Mouse (Mus musculus): Measurements from ENCODE around the gene Tsc1. TPM values are rescaled to one million over a fixed set of nuclear protein-coding genes. Genes with fewer than 3 reads are reported as not detected.

Tsc1 gene
- polyA plus RNA-seq, 1 experiment from 2014 or later: 14.2 TPM

DNA sequence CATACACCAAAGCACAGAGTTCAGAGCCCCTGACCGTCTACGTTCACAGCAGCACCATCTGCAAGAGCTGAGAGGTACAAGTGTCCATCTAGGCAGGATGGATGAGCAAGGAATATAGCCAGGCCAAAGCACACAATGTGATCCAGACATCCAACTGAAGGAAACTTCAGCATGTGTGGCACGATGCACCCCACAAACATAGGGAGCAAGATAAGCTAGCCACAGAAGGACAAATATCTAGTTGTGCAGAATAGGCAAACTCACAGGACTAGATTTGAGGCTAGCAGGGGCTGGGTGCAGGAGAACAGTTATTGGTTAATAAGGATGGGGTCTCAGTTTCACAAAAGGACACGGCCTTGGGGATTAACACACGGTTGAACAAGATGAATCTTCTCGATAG is 21.7 kb upstream of the Tsc1 start:
- WGBS (ENCODE audit: insufficient replicate concordance): 80% methylated on average over 6 of the region's 6 CpGs
- Histone ChIP-seq H3K4me2 (peak overlapping the region; percentile 49), H3K9me3 (replicated peaks; ENCODE audit: control insufficient read depth, low read length) (no peaks in the 10 kb centered on the region), H3K27me3 (ENCODE audit: control insufficient read depth, insufficient read depth, low read length) (peaks cover 25% of the 10 kb centered on the region), H3K27ac (ENCODE audit: low read depth, low read length) (no peak overlapping the region), H3K4me3 (ENCODE audit: low read depth, low read length) (peak overlapping the region; percentile 15; the same call in 1 of the 2 replicates), H3K36me3 (ENCODE audit: control insufficient read depth, insufficient read depth, low read length) (no peaks in the 10 kb centered on the region), H3K4me1 (ENCODE audit: control insufficient read depth, insufficient read depth, low read length) (peaks cover 6% of the 10 kb centered on the region), H3K9ac (ENCODE audit: low read depth, low read length) (no peak overlapping the region)
- ATAC-seq (replicated peaks; ENCODE audit: insufficient number of reproducible peaks, low FRiP score, low TSS enrichment): no peak

DNA sequence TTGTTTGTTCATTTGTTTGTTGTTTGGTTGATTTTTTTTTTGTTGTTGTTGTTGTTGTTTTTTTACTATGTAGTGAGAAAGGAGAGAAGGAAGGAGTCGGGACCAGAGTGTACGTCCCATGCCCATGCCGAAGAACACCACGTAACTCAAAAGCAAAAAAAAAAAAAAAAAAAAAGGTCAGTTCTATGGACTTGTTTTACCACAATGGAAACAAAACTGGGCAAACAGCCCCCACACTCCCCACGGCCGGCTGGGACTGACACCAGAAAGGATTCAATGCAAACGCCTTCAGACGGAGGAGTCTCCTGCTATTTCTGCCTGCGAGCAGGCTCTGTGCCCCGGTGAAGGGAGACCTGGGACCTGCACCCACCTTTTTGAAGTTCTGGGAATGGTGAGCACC is 20.5 kb upstream of the Tsc1 start:
- Histone ChIP-seq H3K9ac (ENCODE audit: low read depth, low read length) (no peak overlapping the region), H3K4me2 (peak overlapping the region; percentile 49; the same call in 1 of the 2 replicates), H3K4me3 (ENCODE audit: low read depth, low read length) (peak overlapping the region; percentile 34; the same call in 1 of the 2 replicates), H3K27ac (ENCODE audit: low read depth, low read length) (no peak overlapping the region), H3K4me1 (ENCODE audit: control insufficient read depth, insufficient read depth, low read length) (peaks cover 6% of the 10 kb centered on the region), H3K27me3 (ENCODE audit: control insufficient read depth, insufficient read depth, low read length) (peaks cover 25% of the 10 kb centered on the region), H3K36me3 (ENCODE audit: control insufficient read depth, insufficient read depth, low read length) (no peaks in the 10 kb centered on the region), H3K9me3 (replicated peaks; ENCODE audit: control insufficient read depth, low read length) (no peaks in the 10 kb centered on the region)
- 55% methylated on average over 10 of the region's 10 CpGs for WGBS (ENCODE audit: insufficient replicate concordance)
- no peak for ATAC-seq (replicated peaks; ENCODE audit: insufficient number of reproducible peaks, low FRiP score, low TSS enrichment)

- WGBS (ENCODE audit: insufficient replicate concordance): 23% methylated on average over 2 of the region's 2 CpGs
- H3K4me3 ChIP-seq (ENCODE audit: low read depth, low read length): peak overlapping the region; percentile 34
- H3K27ac ChIP-seq (ENCODE audit: low read depth, low read length): no peak overlapping the region
- H3K9ac ChIP-seq (ENCODE audit: low read depth, low read length): peak overlapping the region; percentile 47; the same call in 1 of the 2 replicates
- H3K4me2 ChIP-seq: peak overlapping the region; percentile 37
- no peaks in the 10 kb centered on the region for H3K36me3 ChIP-seq (ENCODE audit: control insufficient read depth, insufficient read depth, low read length)
- H3K9me3 ChIP-seq (replicated peaks; ENCODE audit: control insufficient read depth, low read length): no peaks in the 10 kb centered on the region
- no peak for ATAC-seq (replicated peaks; ENCODE audit: insufficient number of reproducible peaks, low FRiP score, low TSS enrichment)
- peaks cover 6% of the 10 kb centered on the region for H3K4me1 ChIP-seq (ENCODE audit: control insufficient read depth, insufficient read depth, low read length)
- H3K27me3 ChIP-seq (ENCODE audit: control insufficient read depth, insufficient read depth, low read length): peaks cover 25% of the 10 kb centered on the region
Measured at GRCm38 (mm10) chr2:28621111-28621510, 19.9 kb upstream of the Tsc1 start.

- Histone ChIP-seq H3K27me3 (ENCODE audit: control insufficient read depth, insufficient read depth, low read length) (peaks cover 25% of the 10 kb centered on the region), H3K4me1 (ENCODE audit: control insufficient read depth, insufficient read depth, low read length) (peaks cover 6% of the 10 kb centered on the region), H3K27ac (ENCODE audit: low read depth, low read length) (no peak within 1 kb of the TSS), H3K9ac (ENCODE audit: low read depth, low read length) (peak within 1 kb of the TSS; percentile 47; the same call in 1 of the 2 replicates), H3K36me3 (ENCODE audit: control insufficient read depth, insufficient read depth, low read length) (no peaks in the 10 kb centered on the region), H3K9me3 (replicated peaks; ENCODE audit: control insufficient read depth, low read length) (no peaks in the 10 kb centered on the region), H3K4me3 (ENCODE audit: low read depth, low read length) (peak within 1 kb of the TSS; percentile 34), H3K4me2 (peak within 1 kb of the TSS; percentile 37)
- no peak for ATAC-seq (replicated peaks; ENCODE audit: insufficient number of reproducible peaks, low FRiP score, low TSS enrichment)
- 9% methylated on average over 16 of the region's 16 CpGs for WGBS (ENCODE audit: insufficient replicate concordance)
Measured at GRCm38 (mm10) chr2:28621664-28622171, 19.3 kb upstream of the Tsc1 start, which contains the start of gene Gfi1b. Gene Gfi1b, minus strand, starts transcription at chr2:28621982.

DNA sequence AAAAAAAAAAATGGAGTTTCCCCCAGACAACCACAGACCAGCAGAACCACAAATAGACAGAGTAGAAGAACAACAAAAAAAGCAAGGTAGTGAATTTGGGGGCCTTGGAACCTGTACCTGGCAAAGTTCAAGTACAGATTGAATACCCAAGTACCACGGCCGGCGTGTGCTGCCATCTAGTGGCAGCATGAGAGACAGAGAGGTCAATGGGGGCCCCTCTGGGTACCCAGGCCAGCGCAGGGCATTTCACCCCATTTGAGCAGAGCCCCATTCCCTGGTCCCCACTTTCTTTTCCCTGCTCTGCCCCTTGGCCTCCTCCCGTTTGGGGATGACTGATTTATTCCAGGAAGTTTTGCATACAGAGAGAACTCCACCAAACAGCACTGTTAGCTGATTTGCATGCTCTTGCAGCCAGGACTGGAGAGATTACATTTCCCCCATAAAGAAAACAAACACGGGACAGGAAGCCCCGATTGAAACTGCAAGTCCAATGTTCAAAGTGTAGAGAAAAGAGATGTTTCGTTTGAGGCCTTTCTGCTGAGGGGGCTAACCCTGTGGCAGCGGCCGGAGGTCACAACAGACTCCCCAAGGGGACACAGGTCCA is 18.4 kb upstream of the Tsc1 start:
- H3K36me3 ChIP-seq (ENCODE audit: control insufficient read depth, insufficient read depth, low read length): no peaks in the 10 kb centered on the region
- H3K4me3 ChIP-seq (ENCODE audit: low read depth, low read length): no peak overlapping the region
- WGBS (ENCODE audit: insufficient replicate concordance): 19% methylated on average over 10 of the region's 10 CpGs
- no peak overlapping the region for H3K27ac ChIP-seq (ENCODE audit: low read depth, low read length)
- no peaks in the 10 kb centered on the region; the same call in 1 of the 2 replicates for H3K4me1 ChIP-seq (ENCODE audit: control insufficient read depth, insufficient read depth, low read length)
- H3K4me2 ChIP-seq: no peak overlapping the region
- peaks cover 25% of the 10 kb centered on the region for H3K27me3 ChIP-seq (ENCODE audit: control insufficient read depth, insufficient read depth, low read length)
- H3K9ac ChIP-seq (ENCODE audit: low read depth, low read length): no peak overlapping the region
- H3K9me3 ChIP-seq (replicated peaks; ENCODE audit: control insufficient read depth, low read length): no peaks in the 10 kb centered on the region
- no peak for ATAC-seq (replicated peaks; ENCODE audit: insufficient number of reproducible peaks, low FRiP score, low TSS enrichment)

GRCm38 (mm10) chr2:28624870-28625269 is 16.2 kb upstream of the Tsc1 start:
- no peaks in the 10 kb centered on the region for H3K9me3 ChIP-seq (replicated peaks; ENCODE audit: control insufficient read depth, low read length)
- no peak overlapping the region for H3K27ac ChIP-seq (ENCODE audit: low read depth, low read length)
- H3K4me3 ChIP-seq (ENCODE audit: low read depth, low read length): no peak overlapping the region
- H3K27me3 ChIP-seq (ENCODE audit: control insufficient read depth, insufficient read depth, low read length): peaks cover 21% of the 10 kb centered on the region
- ATAC-seq (replicated peaks; ENCODE audit: insufficient number of reproducible peaks, low FRiP score, low TSS enrichment): no peak
- H3K9ac ChIP-seq (ENCODE audit: low read depth, low read length): no peak overlapping the region
- H3K4me2 ChIP-seq: no peak overlapping the region
- no peaks in the 10 kb centered on the region for H3K36me3 ChIP-seq (ENCODE audit: control insufficient read depth, insufficient read depth, low read length)
- WGBS (ENCODE audit: insufficient replicate concordance): 79% methylated on average over 3 of the region's 3 CpGs
- H3K4me1 ChIP-seq (ENCODE audit: control insufficient read depth, insufficient read depth, low read length): no peaks in the 10 kb centered on the region

- Histone ChIP-seq H3K27me3 (ENCODE audit: control insufficient read depth, insufficient read depth, low read length) (peaks cover 15% of the 10 kb centered on the region), H3K36me3 (ENCODE audit: control insufficient read depth, insufficient read depth, low read length) (no peaks in the 10 kb centered on the region), H3K4me3 (ENCODE audit: low read depth, low read length) (no peak overlapping the region), H3K4me2 (no peak overlapping the region), H3K9me3 (replicated peaks; ENCODE audit: control insufficient read depth, low read length) (no peaks in the 10 kb centered on the region), H3K4me1 (ENCODE audit: control insufficient read depth, insufficient read depth, low read length) (no peaks in the 10 kb centered on the region), H3K9ac (ENCODE audit: low read depth, low read length) (no peak overlapping the region), H3K27ac (ENCODE audit: low read depth, low read length) (no peak overlapping the region)
- ATAC-seq (replicated peaks; ENCODE audit: insufficient number of reproducible peaks, low FRiP score, low TSS enrichment): no peak
- WGBS (ENCODE audit: insufficient replicate concordance): 87% methylated on average over 3 of the region's 3 CpGs
Measured at GRCm38 (mm10) chr2:28626038-28626437, 15.0 kb upstream of the Tsc1 start.

GRCm38 (mm10) chr2:28628053-28628452 is 13.0 kb upstream of the Tsc1 start:
- ATAC-seq (replicated peaks; ENCODE audit: insufficient number of reproducible peaks, low FRiP score, low TSS enrichment): no peak
- 40% methylated on average over 2 of the region's 2 CpGs for WGBS (ENCODE audit: insufficient replicate concordance)
- no peak overlapping the region for H3K27ac ChIP-seq (ENCODE audit: low read depth, low read length)
- no peak overlapping the region for H3K9ac ChIP-seq (ENCODE audit: low read depth, low read length)
- no peaks in the 10 kb centered on the region for H3K36me3 ChIP-seq (ENCODE audit: control insufficient read depth, insufficient read depth, low read length)
- no peaks in the 10 kb centered on the region for H3K4me1 ChIP-seq (ENCODE audit: control insufficient read depth, insufficient read depth, low read length)
- H3K4me2 ChIP-seq: no peak overlapping the region
- H3K4me3 ChIP-seq (ENCODE audit: low read depth, low read length): no peak overlapping the region
- 0 out of 2 replicates have a peak, but pooled peaks cover under 1% of the 10 kb centered on the region for H3K27me3 ChIP-seq (ENCODE audit: control insufficient read depth, insufficient read depth, low read length)
- no peaks in the 10 kb centered on the region for H3K9me3 ChIP-seq (replicated peaks; ENCODE audit: control insufficient read depth, low read length)

GRCm38 (mm10) chr2:28629911-28630381 is 11.1 kb upstream of the Tsc1 start:
- H3K4me2 ChIP-seq: no peak overlapping the region
- no peaks in the 10 kb centered on the region for H3K9me3 ChIP-seq (replicated peaks; ENCODE audit: control insufficient read depth, low read length)
- WGBS (ENCODE audit: insufficient replicate concordance): 53% methylated on average over 4 of the region's 4 CpGs
- H3K4me1 ChIP-seq (ENCODE audit: control insufficient read depth, insufficient read depth, low read length): no peaks in the 10 kb centered on the region
- no peak overlapping the region for H3K27ac ChIP-seq (ENCODE audit: low read depth, low read length)
- no peaks in the 10 kb centered on the region for H3K36me3 ChIP-seq (ENCODE audit: control insufficient read depth, insufficient read depth, low read length)
- H3K9ac ChIP-seq (ENCODE audit: low read depth, low read length): no peak overlapping the region
- no peak for ATAC-seq (replicated peaks; ENCODE audit: insufficient number of reproducible peaks, low FRiP score, low TSS enrichment)
- no peak overlapping the region for H3K4me3 ChIP-seq (ENCODE audit: low read depth, low read length)
- no peaks in the 10 kb centered on the region for H3K27me3 ChIP-seq (ENCODE audit: control insufficient read depth, insufficient read depth, low read length)

Measured in heart, embryonic 11.5 days (tissue).